ENCODE assay signal across 8 mouse cellular contexts in genomic region chr6:83879815-83880214, GRCm38 (mm10). TPM values are rescaled to one million over a fixed set of nuclear protein-coding genes. Genes with fewer than 3 reads are reported as not detected.
DNase-seq lines count a peak whose midpoint lies in the region; ATAC-seq and TF ChIP-seq lines count a peak whose summit lies in the region.

No protein-coding gene starts in this region.

- DNase-seq in adrenal gland, adult (ENCODE audit: inconsistent age in 2 of 2, low spot score in 1 of 2), result peak; percentile 24 to 91
- DNase-seq in adrenal gland, adult 8-10 months, result no peak
- peak; percentile 49 for DNase-seq in thymus, adult 2 months
- no peak for DNase-seq in thymus, adult 18-20 months
- DNase-seq in embryo, embryonic 9.5 days (ENCODE audit: extremely low spot score), result peak; percentile 45
- DNase-seq in liver, embryonic 14.5 days (ENCODE audit: low read depth in 3 of 3, low spot score in 3 of 3), result peak; percentile 6 to 24 (median 10)
- peak; percentile 86 for DNase-seq in retina, embryonic 14.5 days (ENCODE audit: low spot score)

- H3K4me1 ChIP-seq in thymus, adult 2 months (replicated peaks; ENCODE audit: control insufficient read depth, insufficient read depth, low read length), result no peaks in the 10 kb centered on the region
- H3K4me1 ChIP-seq in hindbrain, embryonic 13.5 days (replicated peaks), result no peaks in the 10 kb centered on the region
- no peaks in the 10 kb centered on the region for H3K4me1 ChIP-seq in liver, embryonic 14.5 days (replicated peaks; ENCODE audit: control insufficient read depth in 2 of 2, insufficient read depth in 2 of 2, low read length in 1 of 2)

- H3K27ac ChIP-seq in thymus, adult 2 months (ENCODE audit: control insufficient read depth, insufficient read depth, low read length), result no peak overlapping the region
- no peak overlapping the region for H3K27ac ChIP-seq in hindbrain, embryonic 13.5 days
- H3K27ac ChIP-seq in liver, embryonic 14.5 days, result no peak overlapping the region

- ATAC-seq in hindbrain, embryonic 13.5 days (ENCODE audit: low FRiP score), result no peak
- no peak for ATAC-seq in liver, embryonic 14.5 days (ENCODE audit: insufficient read depth)

- H3K4me3 ChIP-seq in thymus, adult 2 months (ENCODE audit: control insufficient read depth, insufficient read depth, low read length), result no peak overlapping the region
- 0 out of 2 replicates have a peak overlapping the region, but pooled peaks have one; percentile 7 for H3K4me3 ChIP-seq in hindbrain, embryonic 13.5 days
- H3K4me3 ChIP-seq in liver, embryonic 14.5 days (ENCODE audit: insufficient read depth in 1 of 2, low read depth in 2 of 2, low read length in 2 of 2), result no peak overlapping the region

- TF ChIP-seq CTCF in thymus, adult 2 months (IDR thresholded peaks at IDR 0.05; ENCODE audit: borderline replicate concordance, control insufficient read depth, extremely low read depth, insufficient read depth, low read length, poor library complexity), result no peak
- peak; percentile 45; the same call in 1 of the 2 replicates for TF ChIP-seq CTCF in liver, embryonic 14.5 days (IDR thresholded peaks at IDR 0.05; ENCODE audit: low read depth)

- H3K4me2 ChIP-seq in hindbrain, embryonic 13.5 days, result peak overlapping the region; percentile 29; the same call in 1 of the 2 replicates
- H3K4me2 ChIP-seq in liver, embryonic 14.5 days (ENCODE audit: low read depth), result no peak overlapping the region

- H3K36me3 ChIP-seq in thymus, adult 2 months (ENCODE audit: control insufficient read depth, insufficient read depth, low read length), result no peaks in the 10 kb centered on the region
- no peaks in the 10 kb centered on the region for H3K36me3 ChIP-seq in hindbrain, embryonic 13.5 days
- no peaks in the 10 kb centered on the region for H3K36me3 ChIP-seq in liver, embryonic 14.5 days (replicated peaks; ENCODE audit: control insufficient read depth, insufficient read depth, low read depth)

- no peaks in the 10 kb centered on the region for H3K9me3 ChIP-seq in hindbrain, embryonic 13.5 days
- no peaks in the 10 kb centered on the region for H3K9me3 ChIP-seq in liver, embryonic 14.5 days (ENCODE audit: control insufficient read depth, low read length)

- no peak for TF ChIP-seq POLR2A in thymus, adult 2 months (IDR thresholded peaks at IDR 0.05; ENCODE audit: control insufficient read depth, extremely low read depth, insufficient read depth, low read length, poor library complexity)

- no peaks in the 10 kb centered on the region for H3K27me3 ChIP-seq in thymus, adult 2 months (ENCODE audit: control insufficient read depth, insufficient read depth, low read length)
- H3K27me3 ChIP-seq in hindbrain, embryonic 13.5 days, result no peaks in the 10 kb centered on the region
- H3K27me3 ChIP-seq in liver, embryonic 14.5 days (ENCODE audit: control insufficient read depth, insufficient read depth, low read length), result no peaks in the 10 kb centered on the region

- no peak for TF ChIP-seq EP300 in liver, embryonic 14.5 days (IDR thresholded peaks at IDR 0.05; ENCODE audit: low read depth)

- H3K9ac ChIP-seq in hindbrain, embryonic 13.5 days, result no peak overlapping the region
- no peak overlapping the region for H3K9ac ChIP-seq in liver, embryonic 14.5 days (replicated peaks)

- 10% methylated on average over 4 of the region's 4 CpGs for WGBS in thymus, adult 2 months
- 1% methylated on average over 4 of the region's 4 CpGs for WGBS in hindbrain, embryonic 13.5 days
- 6% methylated on average over 4 of the region's 4 CpGs for WGBS in liver, embryonic 14.5 days (ENCODE audit: insufficient replicate concordance)

RNA-seq across cellular contexts. Expression of gene Zfp638, which starts 12.9 kb away (rescaled TPM):
- total RNA-seq in adrenal gland, adult 8-10 months (2022), result 100 to 1,000 TPM in 3 of 4 experiments, 10 to 100 TPM in 1; 85.0 to 116 (median 106) TPM
- 21.3 and 24.2 TPM in 2 replicates for polyA plus RNA-seq in thymus, adult 2 months (2012; rRNA removed)
- polyA plus RNA-seq in hindbrain, embryonic 13.5 days (2015; fragmentation: Nextera tagmentation; extraction: Ambion mirVana), result 87.8 and 88.9 TPM in 2 replicates
- polyA plus RNA-seq in liver, embryonic 14.5 days (2012; rRNA removed), result 7.4 and 14.0 TPM in 2 replicates
- polyA plus RNA-seq in liver, embryonic 14.5 days (2014; fragmentation: Nextera tagmentation; extraction: Ambion mirVana), result 18.6 and 19.3 TPM in 2 replicates

RNA-seq across cellular contexts. Expression of gene Paip2b, which starts 48.3 kb away (rescaled TPM):
- total RNA-seq in adrenal gland, adult 8-10 months (2022), result 10 to 100 TPM; 35.0 to 47.3 (median 40.5) TPM
- 15.2 and 16.8 TPM in 2 replicates for polyA plus RNA-seq in thymus, adult 2 months (2012; rRNA removed)
- polyA plus RNA-seq in hindbrain, embryonic 13.5 days (2015; fragmentation: Nextera tagmentation; extraction: Ambion mirVana), result 25.3 and 27.8 TPM in 2 replicates
- polyA plus RNA-seq in liver, embryonic 14.5 days (2012; rRNA removed), result 4.0 and 5.6 TPM in 2 replicates
- 2.5 and 3.5 TPM in 2 replicates for polyA plus RNA-seq in liver, embryonic 14.5 days (2014; fragmentation: Nextera tagmentation; extraction: Ambion mirVana)

Comparison
In these comparisons a context has a peak if more than half of its experiments do, and no peak if none do; other contexts are left out.
1. DNase-seq: peak in adrenal gland, adult (2 of 2), thymus, adult 2 months (single experiment), embryo, embryonic 9.5 days (single experiment), liver, embryonic 14.5 days (3 of 3) and retina, embryonic 14.5 days (single experiment); none in adrenal gland, adult 8-10 months (single experiment) and thymus, adult 18-20 months (0 of 2).